Mouse (Mus musculus): ENCODE data around the gene Sgms1. TPM values are rescaled to one million over a fixed set of nuclear protein-coding genes. Genes with fewer than 3 reads are reported as not detected.

Sgms1 gene
- total RNA-seq, 2 experiments from 2014 or later, result 37.0 to 45.7 TPM

- DNase-seq (ENCODE audit: extremely low spot score in 1 of 2, low spot score in 1 of 2), result no peak
Observed at GRCm38 (mm10) chr19:32302835-32303381, 86.6 kb downstream of the Sgms1 start.

- DNase-seq (ENCODE audit: extremely low spot score in 1 of 2, low spot score in 1 of 2), result no peak
Observed at GRCm38 (mm10) chr19:32301568-32301967, 87.9 kb downstream of the Sgms1 start.

GRCm38 (mm10) chr19:32298221-32298620 lies 91.3 kb downstream of the Sgms1 start:
- DNase-seq (ENCODE audit: extremely low spot score in 1 of 2, low spot score in 1 of 2), result no peak

- no peak for DNase-seq (ENCODE audit: extremely low spot score in 1 of 2, low spot score in 1 of 2)
Observed at GRCm38 (mm10) chr19:32296863-32297262, 92.7 kb downstream of the Sgms1 start.

- no peak for DNase-seq (ENCODE audit: extremely low spot score in 1 of 2, low spot score in 1 of 2)
Observed at GRCm38 (mm10) chr19:32295581-32295980, 93.9 kb downstream of the Sgms1 start.

GRCm38 (mm10) chr19:32292782-32293776 lies 96.4 kb downstream of the Sgms1 start:
- no peak for DNase-seq (ENCODE audit: extremely low spot score in 1 of 2, low spot score in 1 of 2)

GRCm38 (mm10) chr19:32292067-32292739 lies 97.3 kb downstream of the Sgms1 start:
- no peak for DNase-seq (ENCODE audit: extremely low spot score in 1 of 2, low spot score in 1 of 2)

GRCm38 (mm10) chr19:32291130-32291529 lies 98.4 kb downstream of the Sgms1 start:
- no peak for DNase-seq (ENCODE audit: extremely low spot score in 1 of 2, low spot score in 1 of 2)

- no peak for DNase-seq (ENCODE audit: extremely low spot score in 1 of 2, low spot score in 1 of 2)
Observed at GRCm38 (mm10) chr19:32288895-32289294, 100.6 kb downstream of the Sgms1 start.

- DNase-seq (ENCODE audit: extremely low spot score in 1 of 2, low spot score in 1 of 2), result no peak
Observed at GRCm38 (mm10) chr19:32287839-32288238, 101.7 kb downstream of the Sgms1 start.

- no peak for DNase-seq (ENCODE audit: extremely low spot score in 1 of 2, low spot score in 1 of 2)
Observed at GRCm38 (mm10) chr19:32285455-32285831, 104.1 kb downstream of the Sgms1 start.

GRCm38 (mm10) chr19:32284681-32285454 lies 104.6 kb downstream of the Sgms1 start:
- no peak for DNase-seq (ENCODE audit: extremely low spot score in 1 of 2, low spot score in 1 of 2)

GRCm38 (mm10) chr19:32281917-32282316 lies 107.6 kb downstream of the Sgms1 start:
- DNase-seq (ENCODE audit: extremely low spot score in 1 of 2, low spot score in 1 of 2), result no peak

GRCm38 (mm10) chr19:32280380-32280779 lies 109.1 kb downstream of the Sgms1 start:
- DNase-seq (ENCODE audit: extremely low spot score in 1 of 2, low spot score in 1 of 2), result no peak

- DNase-seq (ENCODE audit: extremely low spot score in 1 of 2, low spot score in 1 of 2), result no peak
Observed at GRCm38 (mm10) chr19:32279400-32279799, 110.1 kb downstream of the Sgms1 start.

- DNase-seq (ENCODE audit: extremely low spot score in 1 of 2, low spot score in 1 of 2), result no peak
Observed at GRCm38 (mm10) chr19:32277869-32278268, 111.6 kb downstream of the Sgms1 start.

- no peak for DNase-seq (ENCODE audit: extremely low spot score in 1 of 2, low spot score in 1 of 2)
Observed at GRCm38 (mm10) chr19:32277287-32277686, 112.2 kb downstream of the Sgms1 start.

GRCm38 (mm10) chr19:32276817-32277216 lies 112.7 kb downstream of the Sgms1 start:
- no peak for DNase-seq (ENCODE audit: extremely low spot score in 1 of 2, low spot score in 1 of 2)

GRCm38 (mm10) chr19:32276263-32276662 lies 113.3 kb downstream of the Sgms1 start:
- no peak for DNase-seq (ENCODE audit: extremely low spot score in 1 of 2, low spot score in 1 of 2)

All from layer of hippocampus, postnatal 25 days (tissue).